ENCODE assay signal across 16 mouse cellular contexts in genomic region chr10:10726501-10726900, GRCm38 (mm10). TPM values are rescaled to one million over a fixed set of nuclear protein-coding genes. Genes with fewer than 3 reads are reported as not detected.
"Had no signal": no experiment of that assay in that cellular context is flagged by ENCODE, and none has a peak within 500 bp of the region (broad histone marks: within the 10 kb centered on the region; RNA-seq: fewer than 3 reads in every experiment).

No protein-coding gene starts in this region.

- DNase-seq: lung, adult 18-20 months; lung, embryonic 14.5 days; lung, postnatal 10 days; lung, postnatal 4 days; midbrain, embryonic 14.5 days; retina, postnatal 1 day; right cerebral cortex, adult 18-20 months; right cerebral cortex, postnatal 25 days; right cerebral cortex, postnatal 4 days; spleen, adult 18-20 months; thymus, adult 18-20 months; thymus, postnatal 14 days; thymus, postnatal 36 days had no signal

- ATAC-seq: midbrain, embryonic 16.5 days had no signal

RNA-seq across cellular contexts. Expression of gene Gm10944, which starts 45.4 kb away (rescaled TPM):
- total RNA-seq: megakaryocyte, adult 5-6 weeks; megakaryocyte-erythroid progenitor cell, adult 5-6 weeks had no signal
